Mouse (Mus musculus) adipose tissue, adult 10 weeks (tissue): Measurements from ENCODE around the gene Slc16a14. TPM values are rescaled to one million over a fixed set of nuclear protein-coding genes. Genes with fewer than 3 reads are reported as not detected.

Experiments
- polyA plus RNA-seq: library from polyadenylated mRNA; stranded (reverse); fragments of 350-450 nt; fragmentation: Illumina TruSeq; extraction: RNeasy Lipid Tissue Mini Kit (QIAGEN cat#74804); gene quantifications from one replicate; pipeline ENCODE4 v1.2.3, GENCODE M21; 2014; ENCODE audit warnings: low read depth, low replicate concordance

Gene Slc16a14
- 0.47 TPM for polyA plus RNA-seq

GRCm38 (mm10) chr1:84934503-84935333, at the start of gene Slc16a14:
Slc16a14 (minus strand) TSS chr1:84935134.

Other genes starting within 250 kb of the Slc16a14 start
- gene Dner, start 238.9 kb downstream of the Slc16a14 start, polyA plus RNA-seq: 1.7 TPM
- 33.0 TPM for gene Fbxo36, start 95.3 kb downstream of the Slc16a14 start, polyA plus RNA-seq
- 99.5 TPM for gene Trip12, start 94.6 kb downstream of the Slc16a14 start, polyA plus RNA-seq
- gene Gm10553, start 165.0 kb upstream of the Slc16a14 start, polyA plus RNA-seq: not detected
- gene A530032D15Rik, start 174.7 kb upstream of the Slc16a14 start, polyA plus RNA-seq: not detected